Mouse (Mus musculus) testis, adult 10 weeks (tissue): ENCODE results near the gene Gnl3l. TPM values are rescaled to one million over a fixed set of nuclear protein-coding genes. Genes with fewer than 3 reads are reported as not detected.

Experiments
- polyA plus RNA-seq: library from polyadenylated mRNA; stranded (reverse); fragments of 350-450 nt; fragmentation: Illumina TruSeq; extraction: RNeasy Lipid Tissue Mini Kit (QIAGEN cat#74804); gene quantifications from one replicate; pipeline ENCODE4 v1.2.3, GENCODE M21; 2014; ENCODE audit warnings: low read depth, low replicate concordance

Gene Gnl3l
- 6.4 TPM for polyA plus RNA-seq

GRCm38 (mm10) chrX:151016938-151017877, at the start of gene Gnl3l:
Gnl3l (minus strand) TSS chrX:151017322.

DNA sequence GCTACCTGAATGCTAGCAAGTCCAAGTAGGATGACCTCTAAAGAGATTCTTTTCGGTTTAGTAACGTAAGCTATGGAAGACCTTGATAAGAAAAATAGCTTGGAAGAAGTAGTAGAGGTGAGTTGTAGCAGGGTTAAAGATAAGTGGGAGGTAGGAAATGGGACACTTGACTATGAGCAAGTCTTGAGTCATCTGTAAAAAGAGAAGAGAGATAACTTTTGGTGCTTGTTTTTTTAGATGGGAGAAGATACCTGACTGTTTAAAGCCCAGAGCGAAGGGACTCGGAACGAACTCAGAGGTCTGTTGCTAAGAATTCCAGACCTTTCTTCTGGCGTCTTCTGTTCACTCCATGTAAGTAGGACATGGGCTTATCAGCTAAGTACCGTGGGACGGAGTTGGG, 28.7 kb upstream of the Gnl3l start, which contains the start of gene Fgd1:
Gene Fgd1 (plus strand): TSS at position 301 of the 400 bp plus-strand sequence.

Other genes starting within 250 kb of the Gnl3l start
- 15.2 TPM for gene Maged2, start 203.0 kb downstream of the Gnl3l start, polyA plus RNA-seq
- 0.24 TPM for gene Fgd1, start 28.8 kb upstream of the Gnl3l start, polyA plus RNA-seq
- gene Tsr2, start 79.2 kb upstream of the Gnl3l start, polyA plus RNA-seq = 8.5 TPM
- 38.9 TPM for gene Wnk3, start 180.8 kb upstream of the Gnl3l start, polyA plus RNA-seq